Mouse (Mus musculus) lung, postnatal 0 days (tissue): ENCODE measurements around the gene Zfp369. TPM values are rescaled to one million over a fixed set of nuclear protein-coding genes. Genes with fewer than 3 reads are reported as not detected.
"Not testable (repeated sequence)": the region's sequence is repeated elsewhere in the genome, so short reads cannot be mapped to it uniquely, and the experiment has no call there.

ENCODE experiments used
- ATAC-seq: fragments of 200-750 bp; cut with Nextera tagmentation; 2 replicates; pipeline ENCODE4 v1.8.0; 2017; ENCODE audit warnings: moderate library complexity
- DNase-seq: peaks from one replicate; pipeline ENCODE4 v3.0.0-alpha.2; 2016; ENCODE audit warnings: low spot score
- H3K27ac ChIP-seq: fragments of 300-500 bp; sonication (generic); 2 replicates; pipeline ENCODE4 v1.5.1; 2014; ENCODE audit warnings: antibody characterized with exemption, mild to moderate bottlenecking, low read length, mixed read lengths
- H3K27me3 ChIP-seq: fragments of 300-500 bp; sonication (generic); replicated peaks from 2 replicates; pipeline ENCODE4 v1.6.1; 2014; ENCODE audit warnings: low read length, mixed read lengths; ENCODE audit not compliant: insufficient read depth
- H3K36me3 ChIP-seq: fragments of 300-500 bp; sonication (generic); 2 replicates; pipeline ENCODE4 v1.6.1; 2014; ENCODE audit warnings: low read length, mixed read lengths; ENCODE audit not compliant: insufficient read depth
- H3K4me1 ChIP-seq: fragments of 300-500 bp; sonication (generic); 2 replicates; pipeline ENCODE4 v1.6.1; 2014; ENCODE audit warnings: antibody characterized with exemption, low read depth, low read length, mixed read lengths; ENCODE audit not compliant: insufficient read depth
- H3K4me2 ChIP-seq: fragments of 300-500 bp; sonication (generic); replicated peaks from 2 replicates; pipeline ENCODE4 v1.6.1; 2014; ENCODE audit warnings: low read depth, mild to moderate bottlenecking, low read length, moderate library complexity, mixed read lengths
- H3K4me3 ChIP-seq: fragments of 300-500 bp; sonication (generic); 2 replicates; pipeline ENCODE4 v1.5.1; 2014; ENCODE audit warnings: low read depth, low read length
- H3K9ac ChIP-seq: fragments of 300-500 bp; sonication (generic); replicated peaks from 2 replicates; pipeline ENCODE4 v1.6.1; 2014; ENCODE audit warnings: low read depth, mild to moderate bottlenecking
- H3K9me3 ChIP-seq: fragments of 300-500 bp; sonication (generic); 2 replicates; pipeline ENCODE4 v1.6.1; 2016; ENCODE audit warnings: low read length, mixed read lengths
- CTCF ChIP-seq: IDR thresholded peaks from 2 replicates; pipeline ENCODE4 v1.5.1; 2016; ENCODE audit warnings: antibody characterized with exemption, mild to moderate bottlenecking
- EP300 ChIP-seq: IDR thresholded peaks from 2 replicates; pipeline ENCODE4 v1.6.1; 2016; ENCODE audit warnings: antibody characterized with exemption, mild to moderate bottlenecking, control low read depth
- WGBS: fragments of 180-500 bp; shearing (Covaris S2); extraction: QIAGEN DNeasy Blood & Tissue Kit; methylation state at CpG from one replicate; pipeline ENCODE4 v1.1.7; 2014; 5-methylcytosine and 5-hydroxymethylcytosine counted together
- polyA plus RNA-seq: library from polyadenylated mRNA; unstranded; fragments of >200 nt; fragmentation: Nextera tagmentation; extraction: Ambion mirVana; gene quantifications from 2 replicates; pipeline ENCODE4 v1.2.1, GENCODE M21; 2015

The Zfp369 gene
- polyA plus RNA-seq, 1 experiment from 2014 or later = 7.0 TPM

DNA sequence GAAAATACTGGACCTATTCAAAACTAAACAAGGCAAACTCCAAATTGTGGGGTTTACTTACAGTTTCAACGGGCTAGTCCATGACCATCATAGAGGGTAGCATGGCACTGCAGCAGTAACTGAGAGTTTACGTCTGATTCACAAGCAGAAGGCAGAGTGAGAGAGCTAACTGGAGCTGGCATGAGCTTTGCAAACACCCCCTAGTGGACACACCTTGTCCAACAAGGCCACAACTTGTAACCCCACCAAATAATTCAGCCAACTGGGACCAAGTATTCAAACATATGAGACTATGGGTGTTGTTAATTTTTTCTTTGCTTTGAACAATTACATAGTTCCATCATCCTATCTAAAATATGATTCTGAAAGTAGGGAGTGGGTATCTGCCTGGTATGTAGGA lies 8.2 kb downstream of the Zfp369 start:
- WGBS = 80% methylated on average over 2 of the region's 2 CpGs

DNA sequence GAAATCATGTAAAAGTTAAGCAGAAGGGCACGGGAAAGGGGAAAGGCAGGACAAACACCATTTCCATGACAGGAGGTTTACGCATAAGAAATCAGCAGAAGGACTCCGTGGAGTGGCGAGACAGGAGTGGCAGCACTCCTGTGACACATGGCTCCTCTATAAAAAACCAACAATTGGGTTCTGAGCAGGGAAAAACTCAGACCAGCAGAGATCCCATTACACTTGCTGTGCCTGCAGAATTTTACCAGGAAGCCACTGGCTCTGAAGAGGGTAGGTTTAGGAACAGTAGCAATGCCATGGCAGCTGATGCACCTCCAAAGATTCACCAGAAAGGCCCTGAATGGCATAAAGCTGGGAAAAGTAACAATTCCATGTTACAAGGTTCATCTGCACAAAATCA lies 17.7 kb downstream of the Zfp369 start:
- H3K36me3 ChIP-seq = peaks cover 44% of the 10 kb centered on the region
- ATAC-seq = no peak

More for the DNA sequence above, 8.2 kb downstream of the Zfp369 start:
- no peaks in the 10 kb centered on the region for H3K27me3 ChIP-seq
- H3K9ac ChIP-seq = no peak overlapping the region
- TF ChIP-seq CTCF (no peak), EP300 (no peak)
- H3K4me1 ChIP-seq = no peaks in the 10 kb centered on the region
- no peak overlapping the region for H3K27ac ChIP-seq
- peaks cover 7% of the 10 kb centered on the region; the same call in 1 of the 2 replicates for H3K9me3 ChIP-seq
- H3K4me2 ChIP-seq = no peak overlapping the region
- no peak for DNase-seq
- no peak overlapping the region for H3K4me3 ChIP-seq
- peaks cover 26% of the 10 kb centered on the region for H3K36me3 ChIP-seq
- ATAC-seq = no peak

DNA sequence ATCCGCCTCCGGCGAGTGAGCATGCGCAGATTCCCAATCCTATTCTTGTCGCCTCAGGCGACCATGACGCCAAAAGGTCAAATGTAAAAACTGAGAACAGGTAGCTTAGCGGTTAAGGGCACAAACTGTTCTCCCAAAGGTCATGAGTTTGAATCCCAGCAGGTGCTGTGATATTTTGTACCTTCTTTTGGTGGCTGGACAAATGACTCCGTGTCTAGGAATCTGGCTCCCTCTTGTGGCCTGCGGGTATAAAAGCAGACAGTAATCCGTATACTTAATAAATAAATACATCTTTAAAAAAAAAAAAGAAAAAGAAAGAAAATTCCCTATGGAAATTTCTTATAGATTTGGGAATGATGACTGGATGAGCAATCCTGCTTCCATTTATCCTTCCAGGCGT lies 32.2 kb downstream of the Zfp369 start:
- not testable (repeated sequence) for ATAC-seq, H3K4me1 ChIP-seq, H3K4me3 ChIP-seq, H3K27me3 ChIP-seq, H3K36me3 ChIP-seq, H3K9ac ChIP-seq, H3K9me3 ChIP-seq, H3K27ac ChIP-seq
- peak; percentile 10 for DNase-seq
- peak; percentile 52 for TF ChIP-seq CTCF
- peak overlapping the region; percentile 19 for H3K4me2 ChIP-seq
- WGBS = 40% methylated on average over 12 of the region's 12 CpGs

More for the DNA sequence above, 17.7 kb downstream of the Zfp369 start:
- DNase-seq = no peak
- no peaks in the 10 kb centered on the region for H3K4me1 ChIP-seq
- H3K4me2 ChIP-seq = no peak overlapping the region
- TF ChIP-seq CTCF (no peak), EP300 (no peak)
- no peaks in the 10 kb centered on the region for H3K27me3 ChIP-seq
- peaks cover 29% of the 10 kb centered on the region for H3K9me3 ChIP-seq
- H3K27ac ChIP-seq = no peak overlapping the region
- no peak overlapping the region for H3K9ac ChIP-seq
- no peak overlapping the region for H3K4me3 ChIP-seq
- WGBS = 96% methylated on average over 4 of the region's 4 CpGs

DNA sequence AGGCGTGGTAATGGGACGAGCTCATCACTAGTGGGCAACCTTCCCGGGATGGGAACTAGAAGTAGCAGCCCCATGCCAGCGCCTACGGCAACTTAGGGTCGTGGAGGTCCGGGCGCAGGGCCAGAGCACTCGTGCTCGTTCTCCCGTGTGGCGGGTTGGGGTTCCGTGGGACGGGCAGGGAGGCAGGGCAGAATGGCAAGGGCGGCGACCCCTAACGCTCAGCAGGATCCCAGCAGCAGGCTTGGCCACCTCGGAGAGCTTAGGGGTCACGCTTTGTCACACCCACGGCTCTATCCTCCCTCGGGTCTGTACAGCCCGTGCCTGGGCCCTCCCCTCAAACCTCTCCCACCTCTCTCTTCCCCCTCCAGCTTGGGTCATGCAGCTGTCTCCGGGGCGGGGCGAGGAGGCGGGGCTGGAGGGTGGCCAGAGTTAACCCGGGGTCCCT lies 32.7 kb downstream of the Zfp369 start:
- TF ChIP-seq EP300 (no peak), CTCF (no peak)

DNA sequence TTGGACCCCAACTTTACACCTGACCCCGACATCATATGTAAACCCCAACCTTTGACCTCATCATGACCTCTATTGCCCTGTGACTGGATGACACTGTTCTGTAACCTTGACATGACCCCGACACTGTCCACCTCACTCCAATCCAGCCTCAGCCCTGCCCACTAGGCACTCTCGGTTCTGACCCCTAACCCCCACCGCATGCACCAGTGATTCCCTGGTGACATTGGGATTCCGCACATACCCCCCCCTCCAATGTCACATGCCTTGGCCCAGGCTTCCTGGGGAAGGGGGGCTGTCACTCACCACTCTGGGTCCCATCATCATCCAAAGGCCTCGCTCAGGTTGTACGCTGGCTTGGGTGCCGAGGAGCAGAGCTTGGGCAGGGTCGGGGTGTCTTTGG lies 33.2 kb downstream of the Zfp369 start:
- H3K27ac ChIP-seq = no peak overlapping the region
- 93% methylated on average over 9 of the region's 9 CpGs for WGBS

More for the DNA sequence above, 32.7 kb downstream of the Zfp369 start:
- Histone ChIP-seq H3K9me3 (no peaks in the 10 kb centered on the region), H3K4me3 (no peak overlapping the region), H3K4me1 (no peaks in the 10 kb centered on the region), H3K27ac (no peak overlapping the region), H3K36me3 (no peaks in the 10 kb centered on the region), H3K27me3 (no peaks in the 10 kb centered on the region), H3K4me2 (peak overlapping the region; percentile 19), H3K9ac (no peak overlapping the region)
- WGBS = 39% methylated on average over 22 of the region's 27 CpGs
- no peak for DNase-seq
- ATAC-seq = no peak

DNA sequence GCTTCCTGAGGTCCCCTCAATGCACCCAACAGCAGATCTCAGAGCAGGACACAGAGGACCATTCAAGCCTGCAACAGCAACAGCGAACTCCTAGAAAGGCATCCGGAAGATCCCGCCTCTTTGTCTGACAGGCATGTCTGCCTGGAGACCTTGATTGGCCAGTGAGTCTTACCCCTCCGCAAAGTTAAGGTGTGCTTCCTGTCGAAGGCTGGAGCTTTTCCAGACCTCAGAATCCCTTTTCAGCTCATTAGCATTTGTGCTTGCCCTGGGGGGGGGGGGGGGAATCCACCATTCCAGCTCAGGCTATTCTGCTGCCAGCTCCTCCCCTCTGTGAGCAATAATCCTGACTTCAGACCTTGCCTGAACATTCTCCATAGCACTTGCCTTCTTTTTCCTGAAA lies 69.9 kb downstream of the Zfp369 start:
- not testable (repeated sequence) for H3K9me3 ChIP-seq

More for the DNA sequence above, 33.2 kb downstream of the Zfp369 start:
- ATAC-seq = no peak
- no peak overlapping the region for H3K4me3 ChIP-seq
- H3K27me3 ChIP-seq = no peaks in the 10 kb centered on the region
- no peaks in the 10 kb centered on the region for H3K4me1 ChIP-seq
- H3K36me3 ChIP-seq = no peaks in the 10 kb centered on the region
- no peak for DNase-seq
- no peak overlapping the region for H3K4me2 ChIP-seq
- H3K9me3 ChIP-seq = no peaks in the 10 kb centered on the region
- no peak for TF ChIP-seq CTCF
- no peak for TF ChIP-seq EP300
- no peak overlapping the region for H3K9ac ChIP-seq

DNA sequence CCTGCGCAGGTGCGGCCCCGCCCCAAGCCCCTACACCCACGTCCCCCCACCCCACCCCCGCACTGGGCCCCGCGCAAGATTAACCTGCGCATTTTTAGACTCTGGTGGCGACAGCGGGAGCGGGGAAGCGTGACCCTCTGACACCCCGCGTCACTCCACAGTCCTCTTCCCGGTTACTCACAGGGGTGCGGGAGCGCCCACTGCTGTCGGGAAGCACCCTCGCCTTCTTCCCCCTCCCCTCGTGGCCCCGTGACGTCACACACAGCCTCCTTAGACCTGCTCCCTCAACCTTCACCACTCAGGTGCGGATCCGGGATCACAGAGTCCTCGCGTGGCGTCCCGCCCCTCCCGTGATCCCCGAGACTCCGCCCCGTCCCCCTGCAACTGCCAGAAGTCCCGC lies 73.2 kb downstream of the Zfp369 start:
- not testable (repeated sequence) for ATAC-seq, H3K9me3 ChIP-seq, H3K36me3 ChIP-seq, DNase-seq, H3K4me2 ChIP-seq, H3K4me3 ChIP-seq, H3K27me3 ChIP-seq, H3K4me1 ChIP-seq, H3K9ac ChIP-seq, H3K27ac ChIP-seq
- WGBS = 11% methylated on average over 23 of the region's 33 CpGs

More for the DNA sequence above, 69.9 kb downstream of the Zfp369 start:
- WGBS = 54% methylated on average over 5 of the region's 5 CpGs
- not testable (repeated sequence) for ATAC-seq, H3K9ac ChIP-seq, H3K27ac ChIP-seq, H3K4me1 ChIP-seq, H3K27me3 ChIP-seq, DNase-seq, H3K4me3 ChIP-seq, H3K36me3 ChIP-seq, H3K4me2 ChIP-seq

Other genes with a start within 250 kb of the Zfp369 start
- not detected in 2 replicates for gene Spata31d1c, start 245.8 kb upstream of the Zfp369 start, polyA plus RNA-seq
- not detected in 2 replicates for gene Prss47, start 226.1 kb upstream of the Zfp369 start, polyA plus RNA-seq
- 46.1 and 52.2 TPM in 2 replicates for gene Mfsd14b, start 165.8 kb upstream of the Zfp369 start, polyA plus RNA-seq
- not detected in 2 replicates for gene Olfr465-ps1, start 140.7 kb upstream of the Zfp369 start, polyA plus RNA-seq
- gene Olfr466, start 128.6 kb upstream of the Zfp369 start, polyA plus RNA-seq = not detected in 2 replicates
- gene Nlrp4f, start 72.8 kb upstream of the Zfp369 start, polyA plus RNA-seq = not detected in 2 replicates
- gene Gm10775, start 19.3 kb upstream of the Zfp369 start, polyA plus RNA-seq = not detected in 2 replicates
- not detected in 2 replicates for gene Gm10139, start 233.9 kb downstream of the Zfp369 start, polyA plus RNA-seq